Mouse (Mus musculus) MEL (cell line): ENCODE measurements around the gene Igf2bp2.

Source experiments
- CTCF ChIP-seq, 3 experiments: IDR thresholded peaks in 2 of 3; conservative IDR thresholded peaks in 1 of 3; 2 replicates each; pipeline ENCODE4 v1.5.1; 2011 to 2012; ENCODE audit warnings: low read length in 3 of 3, low read depth in 2 of 3, mild to moderate bottlenecking in 2 of 3, improper control_type of control experiment in 1 of 3, inconsistent platforms in 1 of 3, mixed read lengths in 1 of 3, moderate library complexity in 1 of 3; ENCODE audit not compliant: control insufficient read depth in 1 of 3, insufficient read depth in 1 of 3, poor library complexity in 1 of 3, severe bottlenecking in 1 of 3
- EP300 ChIP-seq, 2 experiments: IDR thresholded peaks; 2 replicates each; pipeline ENCODE4 v1.6.1; 2011; ENCODE audit warnings: improper control_type of control experiment in 2 of 2, low read length in 2 of 2, low read depth in 1 of 2, mild to moderate bottlenecking in 1 of 2
- POLR2A ChIP-seq, 2 experiments: IDR thresholded peaks; 2 replicates each; pipeline ENCODE4 v1.6.1; 2011 to 2012; ENCODE audit warnings: low read length in 2 of 2, mild to moderate bottlenecking in 2 of 2, control low read depth in 1 of 2, improper control_type of control experiment in 1 of 2, low read depth in 1 of 2, moderate library complexity in 1 of 2; ENCODE audit not compliant: control insufficient read depth in 1 of 2, insufficient read depth in 1 of 2, poor library complexity in 1 of 2
- TCF12 ChIP-seq: IDR thresholded peaks from 2 replicates; pipeline ENCODE4 v1.6.1; 2014; ENCODE audit warnings: low read depth, mild to moderate bottlenecking, inconsistent platforms, low read length, improper control_type of control experiment, moderate library complexity
- USF1 ChIP-seq: IDR thresholded peaks from 2 replicates; pipeline ENCODE4 v1.6.1; 2014; ENCODE audit warnings: low read depth, mild to moderate bottlenecking, inconsistent platforms, low read length, improper control_type of control experiment, moderate library complexity
- ZKSCAN1 ChIP-seq: IDR thresholded peaks from 2 replicates; pipeline ENCODE4 v1.6.1; 2012; ENCODE audit warnings: low read depth, mild to moderate bottlenecking, inconsistent platforms, low read length, improper control_type of control experiment, moderate library complexity

GRCm38 (mm10) chr16:22149659-22150345 is 13.3 kb downstream of the Igf2bp2 start:
- no peak for TF ChIP-seq USF1
- TF ChIP-seq POLR2A (IDR thresholded peaks at IDR 0.05; ENCODE audit: control insufficient read depth in 1 of 2, insufficient read depth in 1 of 2, low read depth in 1 of 2, low read length in 2 of 2, poor library complexity in 1 of 2), result no peak
- no peak for TF ChIP-seq TCF12
- no peak for TF ChIP-seq CTCF (IDR thresholded peaks at IDR 0.05 in 2 of 3, conservative IDR thresholded peaks at IDR 0.05 in 1 of 3; ENCODE audit: control insufficient read depth in 1 of 3, insufficient read depth in 1 of 3, low read depth in 2 of 3, low read length in 3 of 3, poor library complexity in 1 of 3, severe bottlenecking in 1 of 3)
- no peak for TF ChIP-seq EP300 (IDR thresholded peaks at IDR 0.05; ENCODE audit: low read depth in 1 of 2, low read length in 2 of 2)
- no peak for TF ChIP-seq ZKSCAN1
